Mouse (Mus musculus) neural tube, embryonic 13.5 days (tissue): ENCODE results near the gene Kcnj9. TPM values are rescaled to one million over a fixed set of nuclear protein-coding genes. Genes with fewer than 3 reads are reported as not detected.

Experiments
- ATAC-seq: fragments of 200-750 bp; cut with Nextera tagmentation; 2 replicates; pipeline ENCODE4 v1.8.0; 2017; ENCODE audit warnings: low read depth, mild to moderate bottlenecking, moderate TSS enrichment, moderate library complexity
- H3K27ac ChIP-seq: fragments of 300-500 bp; sonication (generic); replicated peaks from 2 replicates; pipeline ENCODE4 v1.5.1; 2015; ENCODE audit warnings: moderate library complexity, mild to moderate bottlenecking, inconsistent platforms
- H3K27me3 ChIP-seq: fragments of 300-500 bp; sonication (generic); 2 replicates; pipeline ENCODE4 v1.6.1; 2015; ENCODE audit warnings: mild to moderate bottlenecking, inconsistent platforms
- H3K36me3 ChIP-seq: fragments of 300-500 bp; sonication (generic); 2 replicates; pipeline ENCODE4 v1.6.1; 2015; ENCODE audit warnings: mild to moderate bottlenecking, inconsistent platforms
- H3K4me1 ChIP-seq: fragments of 300-500 bp; sonication (generic); replicated peaks from 2 replicates; pipeline ENCODE4 v1.6.1; 2015; ENCODE audit warnings: inconsistent platforms
- H3K4me2 ChIP-seq: fragments of 300-500 bp; sonication (generic); 2 replicates; pipeline ENCODE4 v1.6.1; 2015; ENCODE audit warnings: inconsistent platforms, mild to moderate bottlenecking, moderate library complexity
- H3K4me3 ChIP-seq: fragments of 300-500 bp; sonication (generic); 2 replicates; pipeline ENCODE4 v1.5.1; 2015; ENCODE audit warnings: mild to moderate bottlenecking, inconsistent platforms
- H3K9ac ChIP-seq: fragments of 300-500 bp; sonication (generic); 2 replicates; pipeline ENCODE4 v1.6.1; 2015; ENCODE audit warnings: moderate library complexity, mild to moderate bottlenecking, inconsistent platforms
- H3K9me3 ChIP-seq: fragments of 300-500 bp; sonication (generic); 2 replicates; pipeline ENCODE4 v1.6.1; 2016; ENCODE audit warnings: inconsistent platforms
- WGBS: fragments of 180-500 bp; shearing (Covaris S2); methylation state at CpG from one replicate; pipeline ENCODE4 v1.1.7; 2015; 5-methylcytosine and 5-hydroxymethylcytosine counted together
- polyA plus RNA-seq: library from polyadenylated mRNA; unstranded; fragments of >200 nt; fragmentation: Nextera tagmentation; extraction: Ambion mirVana; gene quantifications from 2 replicates; pipeline ENCODE4 v1.2.1, GENCODE M21; 2015

Kcnj9 gene
- polyA plus RNA-seq, 1 experiment from 2014 or later, result 1.5 TPM

- no peak for ATAC-seq
- no peak overlapping the region for H3K4me2 ChIP-seq
- H3K4me3 ChIP-seq, result no peak overlapping the region
- H3K27ac ChIP-seq, result no peak overlapping the region
- H3K36me3 ChIP-seq, result 0 out of 2 replicates have a peak, but pooled peaks cover 4% of the 10 kb centered on the region
- H3K9me3 ChIP-seq, result no peaks in the 10 kb centered on the region
- 77% methylated on average over 10 of the region's 10 CpGs for WGBS
- H3K4me1 ChIP-seq, result no peaks in the 10 kb centered on the region; the same call in 1 of the 2 replicates
- H3K27me3 ChIP-seq, result no peaks in the 10 kb centered on the region
- no peak overlapping the region for H3K9ac ChIP-seq
These were observed 47.4 kb downstream of the Kcnj9 start for GRCm38 (mm10) chr1:172281522-172282254.

- no peaks in the 10 kb centered on the region; the same call in 1 of the 2 replicates for H3K4me1 ChIP-seq
- no peak overlapping the region for H3K27ac ChIP-seq
- 0 out of 2 replicates have a peak, but pooled peaks cover 4% of the 10 kb centered on the region for H3K36me3 ChIP-seq
- H3K9ac ChIP-seq, result no peak overlapping the region
- ATAC-seq, result no peak
- no peaks in the 10 kb centered on the region for H3K27me3 ChIP-seq
- no peak overlapping the region for H3K4me2 ChIP-seq
- WGBS, result 79% methylated on average over 16 of the region's 16 CpGs
- no peak overlapping the region for H3K4me3 ChIP-seq
- no peaks in the 10 kb centered on the region for H3K9me3 ChIP-seq
These were observed 49.2 kb downstream of the Kcnj9 start for GRCm38 (mm10) chr1:172279768-172280509.

DNA sequence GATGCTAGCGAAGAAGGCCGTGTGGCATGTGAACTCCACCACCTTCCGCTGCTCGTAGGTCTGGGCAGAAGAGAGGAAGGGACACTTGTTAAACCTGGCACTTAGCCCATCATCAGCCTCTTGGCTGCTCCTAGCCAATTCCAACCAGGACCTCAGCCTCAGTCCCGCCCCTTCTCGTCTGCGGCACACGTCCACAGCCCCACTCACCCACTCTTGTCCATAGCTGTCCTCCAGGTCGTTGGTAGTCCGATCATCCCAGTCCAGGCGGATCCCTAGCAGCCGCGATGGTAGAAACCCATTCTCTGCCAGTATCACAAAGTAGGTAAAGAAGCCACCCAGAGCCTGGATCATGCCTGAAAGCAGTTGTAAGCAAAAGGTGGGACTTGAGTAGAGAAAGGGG lies 50.8 kb downstream of the Kcnj9 start:
- 90% methylated on average over 13 of the region's 13 CpGs for WGBS
- H3K4me2 ChIP-seq, result no peak overlapping the region

GRCm38 (mm10) chr1:172277172-172277571 lies 51.9 kb downstream of the Kcnj9 start:
- Histone ChIP-seq H3K9ac (no peak overlapping the region), H3K4me1 (no peaks in the 10 kb centered on the region; the same call in 1 of the 2 replicates), H3K9me3 (no peaks in the 10 kb centered on the region), H3K4me2 (no peak overlapping the region), H3K36me3 (no peaks in the 10 kb centered on the region), H3K4me3 (no peak overlapping the region), H3K27ac (no peak overlapping the region), H3K27me3 (no peaks in the 10 kb centered on the region)
- ATAC-seq, result no peak
- WGBS, result 84% methylated on average over 3 of the region's 3 CpGs

More for the DNA sequence above, 50.8 kb downstream of the Kcnj9 start:
- ATAC-seq, result no peak
- H3K4me1 ChIP-seq, result no peaks in the 10 kb centered on the region; the same call in 1 of the 2 replicates
- no peak overlapping the region for H3K27ac ChIP-seq
- H3K9me3 ChIP-seq, result no peaks in the 10 kb centered on the region
- no peaks in the 10 kb centered on the region for H3K36me3 ChIP-seq
- H3K27me3 ChIP-seq, result no peaks in the 10 kb centered on the region
- no peak overlapping the region for H3K4me3 ChIP-seq
- H3K9ac ChIP-seq, result no peak overlapping the region

DNA sequence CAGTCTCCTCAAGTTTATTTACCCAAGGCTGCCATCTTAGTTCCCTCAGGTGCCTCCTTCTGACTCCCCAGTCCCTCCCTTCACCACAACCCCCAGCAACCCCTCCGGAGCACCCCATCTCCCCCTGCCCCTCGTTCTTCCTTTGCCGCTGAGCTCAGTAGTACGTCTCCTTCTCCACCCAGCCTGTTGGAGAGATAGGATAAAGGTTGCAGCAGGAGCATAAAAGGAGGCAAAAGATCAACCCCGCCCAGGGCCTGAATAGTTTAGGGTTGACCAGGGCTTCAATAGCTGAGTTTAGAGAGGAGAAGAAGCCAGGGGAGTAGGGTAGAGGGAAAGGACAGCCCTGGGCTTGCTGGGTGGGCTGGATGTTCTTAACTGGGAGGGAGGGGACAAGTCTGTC lies 54.6 kb downstream of the Kcnj9 start:
- Histone ChIP-seq H3K27me3 (no peaks in the 10 kb centered on the region), H3K9ac (no peak overlapping the region), H3K4me3 (no peak overlapping the region), H3K4me2 (no peak overlapping the region), H3K4me1 (peaks cover 11% of the 10 kb centered on the region), H3K9me3 (no peaks in the 10 kb centered on the region), H3K27ac (no peak overlapping the region), H3K36me3 (no peaks in the 10 kb centered on the region)
- no peak for ATAC-seq
- 77% methylated on average over 5 of the region's 5 CpGs for WGBS

DNA sequence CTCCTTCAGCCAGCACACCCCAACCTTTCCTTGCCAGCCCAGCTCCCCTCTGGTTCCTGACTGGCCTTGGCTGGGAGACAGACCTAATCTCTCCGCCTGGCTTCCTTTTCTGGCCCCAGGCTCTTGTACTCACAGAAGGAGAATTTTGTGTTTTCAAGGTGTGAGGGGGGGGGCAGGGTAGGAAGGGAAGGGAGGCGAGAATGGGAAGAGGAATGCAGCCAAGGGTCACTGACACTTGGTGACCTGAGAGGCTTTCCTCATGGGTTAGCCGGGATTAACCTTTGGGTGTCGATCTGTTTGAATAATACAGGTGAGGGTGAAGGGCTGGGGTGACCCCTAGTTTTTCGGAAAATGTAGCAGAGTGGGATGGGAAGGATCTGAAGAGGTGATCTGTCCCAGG lies 55.0 kb downstream of the Kcnj9 start:
- H3K4me1 ChIP-seq, result peaks cover 11% of the 10 kb centered on the region
- H3K27me3 ChIP-seq, result no peaks in the 10 kb centered on the region
- no peak overlapping the region for H3K4me2 ChIP-seq
- WGBS, result 71% methylated on average over 5 of the region's 5 CpGs
- ATAC-seq, result no peak
- no peak overlapping the region for H3K4me3 ChIP-seq
- no peaks in the 10 kb centered on the region for H3K36me3 ChIP-seq
- no peaks in the 10 kb centered on the region for H3K9me3 ChIP-seq
- H3K9ac ChIP-seq, result no peak overlapping the region
- no peak overlapping the region for H3K27ac ChIP-seq

- WGBS, result 91% methylated on average over 6 of the region's 6 CpGs
- no peak overlapping the region for H3K4me3 ChIP-seq
These were observed 55.7 kb downstream of the Kcnj9 start for GRCm38 (mm10) chr1:172273386-172273785.

GRCm38 (mm10) chr1:172271765-172272164 lies 57.4 kb downstream of the Kcnj9 start:
- no peaks in the 10 kb centered on the region for H3K9me3 ChIP-seq
- H3K9ac ChIP-seq, result no peak overlapping the region
- H3K36me3 ChIP-seq, result no peaks in the 10 kb centered on the region
- no peaks in the 10 kb centered on the region for H3K27me3 ChIP-seq
- ATAC-seq, result peak; percentile 88
- no peak overlapping the region for H3K4me3 ChIP-seq
- WGBS, result 43% methylated on average over 10 of the region's 10 CpGs
- no peak overlapping the region for H3K27ac ChIP-seq
- no peak overlapping the region for H3K4me2 ChIP-seq
- peaks cover 11% of the 10 kb centered on the region for H3K4me1 ChIP-seq

More at GRCm38 (mm10) chr1:172273386-172273785, 55.7 kb downstream of the Kcnj9 start:
- Histone ChIP-seq H3K27me3 (no peaks in the 10 kb centered on the region), H3K4me1 (peaks cover 11% of the 10 kb centered on the region), H3K36me3 (no peaks in the 10 kb centered on the region), H3K27ac (no peak overlapping the region), H3K9ac (no peak overlapping the region), H3K4me2 (no peak overlapping the region), H3K9me3 (no peaks in the 10 kb centered on the region)
- ATAC-seq, result no peak

- H3K4me2 ChIP-seq, result no peak overlapping the region
- no peak overlapping the region for H3K4me3 ChIP-seq
- H3K9me3 ChIP-seq, result no peaks in the 10 kb centered on the region
- ATAC-seq, result peak; percentile 23; the same call in 1 of the 2 replicates
- WGBS, result 66% methylated on average over 3 of the region's 3 CpGs
- H3K27me3 ChIP-seq, result no peaks in the 10 kb centered on the region
- no peaks in the 10 kb centered on the region for H3K36me3 ChIP-seq
- H3K27ac ChIP-seq, result no peak overlapping the region
- no peak overlapping the region for H3K9ac ChIP-seq
- H3K4me1 ChIP-seq, result peaks cover 11% of the 10 kb centered on the region
These were observed 57.9 kb downstream of the Kcnj9 start for GRCm38 (mm10) chr1:172271208-172271607.

Other genes with a start within 250 kb of the Kcnj9 start
- gene Copa, start 246.8 kb downstream of the Kcnj9 start, polyA plus RNA-seq, result 183 and 199 TPM in 2 replicates
- gene Ncstn, start 246.5 kb downstream of the Kcnj9 start, polyA plus RNA-seq, result 123 and 124 TPM in 2 replicates
- gene Pex19, start 202.6 kb downstream of the Kcnj9 start, polyA plus RNA-seq, result 163 and 164 TPM in 2 replicates
- gene Dcaf8, start 181.2 kb downstream of the Kcnj9 start, polyA plus RNA-seq, result 94.0 and 96.6 TPM in 2 replicates
- gene Pea15a, start 122.5 kb downstream of the Kcnj9 start, polyA plus RNA-seq, result 355 and 388 TPM in 2 replicates
- 2.3 and 2.6 TPM in 2 replicates for gene Casq1, start 109.5 kb downstream of the Kcnj9 start, polyA plus RNA-seq
- not detected in 2 replicates for gene Atp1a4, start 70.9 kb downstream of the Kcnj9 start, polyA plus RNA-seq
- gene Igsf8, start 67.7 kb downstream of the Kcnj9 start, polyA plus RNA-seq, result 116 and 126 TPM in 2 replicates
- 38.6 and 40.0 TPM in 2 replicates for gene Atp1a2, start 31.3 kb downstream of the Kcnj9 start, polyA plus RNA-seq
- 1.9 and 2.0 TPM in 2 replicates for gene Kcnj10, start 11.9 kb upstream of the Kcnj9 start, polyA plus RNA-seq
- gene Pigm, start 47.2 kb upstream of the Kcnj9 start, polyA plus RNA-seq, result 5.1 and 5.7 TPM in 2 replicates
- 0.37 TPM in 1 of 2 replicates, not detected in the other for gene Slamf9, start 146.0 kb upstream of the Kcnj9 start, polyA plus RNA-seq
- gene Igsf9, start 152.5 kb upstream of the Kcnj9 start, polyA plus RNA-seq, result 62.6 and 65.9 TPM in 2 replicates
- gene Tagln2, start 170.7 kb upstream of the Kcnj9 start, polyA plus RNA-seq, result 160 and 187 TPM in 2 replicates
- gene Cfap45, start 191.5 kb upstream of the Kcnj9 start, polyA plus RNA-seq, result 2.5 and 3.1 TPM in 2 replicates
- gene Vsig8, start 226.6 kb upstream of the Kcnj9 start, polyA plus RNA-seq, result 0.82 and 0.85 TPM in 2 replicates